Mouse (Mus musculus) lung, postnatal 10 days (tissue): ENCODE measurements around the gene Capn1.
A peak's percentile ranks its signal among the peaks of the same experiment; 100 is the strongest.
"Not testable (repeated sequence)": the region's sequence is repeated elsewhere in the genome, so short reads cannot be mapped to it uniquely, and the experiment has no call there.

Experiments used
- DNase-seq: peaks from one replicate; pipeline ENCODE4 v3.0.0; 2021

Gene Capn1

GRCm38 (mm10) chr19:6015511-6016315, at the start of gene Capn1:
Capn1 (minus strand) TSS chr19:6015897.
- DNase-seq = peak; percentile 88

GRCm38 (mm10) chr19:6063081-6063480, 47.4 kb upstream of the Capn1 start:
- DNase-seq = no peak

GRCm38 (mm10) chr19:6062418-6062817, 46.7 kb upstream of the Capn1 start:
- no peak for DNase-seq

GRCm38 (mm10) chr19:6061641-6062302, 46.1 kb upstream of the Capn1 start:
- DNase-seq = peak; percentile 58

- DNase-seq = peak; percentile 97
Observed at GRCm38 (mm10) chr19:6061021-6061533, 45.4 kb upstream of the Capn1 start, which contains the start of gene Znhit2. Znhit2 (plus strand) TSS chr19:6061192.

- no peak for DNase-seq
Observed at GRCm38 (mm10) chr19:6058966-6059365, 43.3 kb upstream of the Capn1 start.

GRCm38 (mm10) chr19:6058513-6058912, 42.8 kb upstream of the Capn1 start:
- no peak for DNase-seq

GRCm38 (mm10) chr19:6057313-6058096, 41.8 kb upstream of the Capn1 start, which contains the start of the genes Mrpl49 and Fau:
Mrpl49 (minus strand) TSS chr19:6057785.
Fau (plus strand) TSS chr19:6057844.
- DNase-seq = peak; percentile 99

- no peak for DNase-seq
Observed at GRCm38 (mm10) chr19:6056696-6057095, 41.0 kb upstream of the Capn1 start.

- DNase-seq = no peak
Observed at GRCm38 (mm10) chr19:6054296-6054695, 38.6 kb upstream of the Capn1 start.

- no peak for DNase-seq
Observed at GRCm38 (mm10) chr19:6052516-6052915, 36.8 kb upstream of the Capn1 start.

- DNase-seq = no peak
Observed at GRCm38 (mm10) chr19:6048681-6049410, 33.1 kb upstream of the Capn1 start.

GRCm38 (mm10) chr19:6047899-6048166, 32.1 kb upstream of the Capn1 start:
- DNase-seq = no peak

GRCm38 (mm10) chr19:6047154-6047898, 31.6 kb upstream of the Capn1 start:
- DNase-seq = no peak

GRCm38 (mm10) chr19:6046294-6047153, 30.8 kb upstream of the Capn1 start, which contains the start of gene Syvn1:
Syvn1 (plus strand) TSS chr19:6046576.
- DNase-seq = peak; percentile 92

- no peak for DNase-seq
Observed at GRCm38 (mm10) chr19:6045366-6046293, 29.9 kb upstream of the Capn1 start.

GRCm38 (mm10) chr19:6044102-6044501, 28.4 kb upstream of the Capn1 start:
- DNase-seq = not testable (repeated sequence)

- no peak for DNase-seq
Observed at GRCm38 (mm10) chr19:6042293-6042692, 26.6 kb upstream of the Capn1 start.

GRCm38 (mm10) chr19:6040002-6040401, 24.3 kb upstream of the Capn1 start:
- no peak for DNase-seq

- DNase-seq = no peak
Observed at GRCm38 (mm10) chr19:6038326-6038725, 22.6 kb upstream of the Capn1 start.
